Mouse (Mus musculus) hindbrain, embryonic 16.5 days (tissue): ENCODE results near the gene Syk. TPM values are rescaled to one million over a fixed set of nuclear protein-coding genes. Genes with fewer than 3 reads are reported as not detected.

Experiments
- ATAC-seq: fragments of 200-750 bp; cut with Nextera tagmentation; 2 replicates; pipeline ENCODE4 v1.8.0; 2017; ENCODE audit warnings: moderate TSS enrichment, moderate library complexity
- H3K27ac ChIP-seq: fragments of 300-500 bp; sonication (generic); 2 replicates; pipeline ENCODE4 v1.5.1; 2014; ENCODE audit warnings: low read depth, mild to moderate bottlenecking, control low read depth, low read length, moderate library complexity
- H3K27me3 ChIP-seq: fragments of 300-500 bp; sonication (generic); replicated peaks from 2 replicates; pipeline ENCODE4 v1.6.1; 2014; ENCODE audit warnings: low read length; ENCODE audit not compliant: control insufficient read depth, insufficient read depth
- H3K36me3 ChIP-seq: fragments of 300-500 bp; sonication (generic); 2 replicates; pipeline ENCODE4 v1.6.1; 2014; ENCODE audit warnings: mild to moderate bottlenecking, low read length, moderate library complexity, mixed read lengths; ENCODE audit not compliant: control insufficient read depth, insufficient read depth
- H3K4me1 ChIP-seq: fragments of 300-500 bp; sonication (generic); 2 replicates; pipeline ENCODE4 v1.6.1; 2014; ENCODE audit warnings: low read depth, low read length; ENCODE audit not compliant: control insufficient read depth, insufficient read depth
- H3K4me2 ChIP-seq: fragments of 300-500 bp; sonication (generic); 2 replicates; pipeline ENCODE4 v1.6.1; 2014; ENCODE audit warnings: mild to moderate bottlenecking, low read length, control low read depth, moderate library complexity
- H3K4me3 ChIP-seq: fragments of 300-500 bp; sonication (generic); 2 replicates; pipeline ENCODE4 v1.5.1; 2014; ENCODE audit warnings: mild to moderate bottlenecking, low read length, control low read depth, moderate library complexity
- H3K9ac ChIP-seq: fragments of 300-500 bp; sonication (generic); 2 replicates; pipeline ENCODE4 v1.6.1; 2014; ENCODE audit warnings: low read depth, mild to moderate bottlenecking, control low read depth, low read length, moderate library complexity
- H3K9me3 ChIP-seq: fragments of 300-500 bp; sonication (generic); 2 replicates; pipeline ENCODE4 v1.6.1; 2014; ENCODE audit warnings: mild to moderate bottlenecking, low read length, moderate library complexity; ENCODE audit not compliant: control insufficient read depth
- WGBS: fragments of 180-500 bp; shearing (Covaris S2); extraction: QIAGEN DNeasy Blood & Tissue Kit; methylation state at CpG from one replicate; pipeline ENCODE4 v1.1.7; 2014; 5-methylcytosine and 5-hydroxymethylcytosine counted together
- polyA plus RNA-seq: library from polyadenylated mRNA; unstranded; fragments of >200 nt; fragmentation: Nextera tagmentation; extraction: Ambion mirVana; gene quantifications from 2 replicates; pipeline ENCODE4 v1.2.1, GENCODE M21; 2015

Gene Syk
- polyA plus RNA-seq, 1 experiment from 2014 or later, result 1.1 TPM

GRCm38 (mm10) chr13:52673272-52673671, 90.3 kb downstream of the Syk start:
- no peak overlapping the region for H3K27ac ChIP-seq
- ATAC-seq, result no peak
- 86% methylated on average over 4 of the region's 4 CpGs for WGBS

GRCm38 (mm10) chr13:52673856-52674255, 90.9 kb downstream of the Syk start:
- Histone ChIP-seq H3K9ac (no peak overlapping the region), H3K4me1 (no peaks in the 10 kb centered on the region), H3K4me2 (no peak overlapping the region), H3K27me3 (no peaks in the 10 kb centered on the region), H3K36me3 (no peaks in the 10 kb centered on the region), H3K4me3 (no peak overlapping the region), H3K9me3 (no peaks in the 10 kb centered on the region), H3K27ac (no peak overlapping the region)
- no peak for ATAC-seq
- 76% methylated on average over 4 of the region's 4 CpGs for WGBS

More at GRCm38 (mm10) chr13:52673272-52673671, 90.3 kb downstream of the Syk start:
- Histone ChIP-seq H3K27me3 (no peaks in the 10 kb centered on the region), H3K9me3 (no peaks in the 10 kb centered on the region), H3K4me2 (no peak overlapping the region), H3K36me3 (no peaks in the 10 kb centered on the region), H3K4me1 (no peaks in the 10 kb centered on the region), H3K4me3 (no peak overlapping the region), H3K9ac (no peak overlapping the region)

- Histone ChIP-seq H3K4me3 (no peak overlapping the region), H3K36me3 (no peaks in the 10 kb centered on the region), H3K27ac (no peak overlapping the region), H3K9ac (no peak overlapping the region), H3K9me3 (no peaks in the 10 kb centered on the region), H3K27me3 (no peaks in the 10 kb centered on the region), H3K4me2 (no peak overlapping the region), H3K4me1 (peaks cover 3% of the 10 kb centered on the region)
- no peak for ATAC-seq
- WGBS, result 53% methylated on average over 12 of the region's 12 CpGs
These were observed 91.9 kb downstream of the Syk start for GRCm38 (mm10) chr13:52674839-52675238.

GRCm38 (mm10) chr13:52675526-52676294, 92.7 kb downstream of the Syk start:
- ATAC-seq, result no peak
- H3K27me3 ChIP-seq, result no peaks in the 10 kb centered on the region
- peaks cover 5% of the 10 kb centered on the region for H3K4me1 ChIP-seq
- no peak overlapping the region for H3K4me2 ChIP-seq
- no peak overlapping the region for H3K27ac ChIP-seq
- WGBS, result 73% methylated on average over 8 of the region's 8 CpGs
- H3K9me3 ChIP-seq, result no peaks in the 10 kb centered on the region
- no peak overlapping the region for H3K4me3 ChIP-seq
- H3K36me3 ChIP-seq, result no peaks in the 10 kb centered on the region
- no peak overlapping the region for H3K9ac ChIP-seq

GRCm38 (mm10) chr13:52676671-52677445, 93.9 kb downstream of the Syk start:
- Histone ChIP-seq H3K4me1 (peaks cover 5% of the 10 kb centered on the region), H3K27ac (no peak overlapping the region), H3K27me3 (no peaks in the 10 kb centered on the region), H3K4me3 (no peak overlapping the region), H3K4me2 (no peak overlapping the region), H3K36me3 (no peaks in the 10 kb centered on the region), H3K9ac (no peak overlapping the region), H3K9me3 (no peaks in the 10 kb centered on the region)
- no peak for ATAC-seq
- 79% methylated on average over 5 of the region's 5 CpGs for WGBS

GRCm38 (mm10) chr13:52679906-52680305, 96.9 kb downstream of the Syk start:
- no peak overlapping the region for H3K4me3 ChIP-seq
- ATAC-seq, result peak; percentile 96
- no peaks in the 10 kb centered on the region for H3K9me3 ChIP-seq
- no peak overlapping the region for H3K27ac ChIP-seq
- H3K9ac ChIP-seq, result no peak overlapping the region
- H3K27me3 ChIP-seq, result no peaks in the 10 kb centered on the region
- no peak overlapping the region for H3K4me2 ChIP-seq
- WGBS, result 24% methylated on average over 5 of the region's 5 CpGs
- H3K36me3 ChIP-seq, result no peaks in the 10 kb centered on the region
- H3K4me1 ChIP-seq, result peaks cover 5% of the 10 kb centered on the region

DNA sequence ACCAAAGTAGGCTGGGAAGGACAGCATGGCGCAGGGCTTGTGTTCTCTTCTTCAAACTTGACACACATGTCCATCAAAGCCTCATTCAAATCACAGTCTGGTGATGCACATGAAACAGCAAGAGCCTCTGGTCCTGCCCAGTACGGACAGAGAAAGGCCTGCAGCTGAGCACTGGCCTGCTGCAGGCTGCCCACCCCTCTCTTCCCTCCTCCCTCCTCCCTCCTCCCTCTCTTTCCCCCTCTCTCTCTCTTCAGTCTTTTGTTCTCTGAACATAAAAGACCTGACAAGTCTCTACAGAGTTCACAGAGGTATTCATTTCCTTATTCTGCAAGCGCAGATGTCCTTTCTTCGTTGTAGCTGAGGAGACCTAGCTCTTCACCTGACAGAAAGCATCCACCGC, 99.1 kb downstream of the Syk start:
- no peak for ATAC-seq
- WGBS, result 31% methylated on average over 5 of the region's 5 CpGs
- Histone ChIP-seq H3K27me3 (no peaks in the 10 kb centered on the region), H3K4me2 (no peak overlapping the region), H3K9ac (no peak overlapping the region), H3K9me3 (no peaks in the 10 kb centered on the region), H3K36me3 (no peaks in the 10 kb centered on the region), H3K27ac (no peak overlapping the region), H3K4me1 (peaks cover 5% of the 10 kb centered on the region), H3K4me3 (no peak overlapping the region)

- Histone ChIP-seq H3K4me1 (no peaks in the 10 kb centered on the region), H3K9me3 (no peaks in the 10 kb centered on the region), H3K27me3 (no peaks in the 10 kb centered on the region), H3K9ac (no peak overlapping the region), H3K27ac (no peak overlapping the region), H3K4me2 (no peak overlapping the region), H3K4me3 (no peak overlapping the region), H3K36me3 (no peaks in the 10 kb centered on the region)
- 93% methylated on average over 13 of the region's 13 CpGs for WGBS
- no peak for ATAC-seq
These were observed 107.5 kb downstream of the Syk start for GRCm38 (mm10) chr13:52690425-52690824.

DNA sequence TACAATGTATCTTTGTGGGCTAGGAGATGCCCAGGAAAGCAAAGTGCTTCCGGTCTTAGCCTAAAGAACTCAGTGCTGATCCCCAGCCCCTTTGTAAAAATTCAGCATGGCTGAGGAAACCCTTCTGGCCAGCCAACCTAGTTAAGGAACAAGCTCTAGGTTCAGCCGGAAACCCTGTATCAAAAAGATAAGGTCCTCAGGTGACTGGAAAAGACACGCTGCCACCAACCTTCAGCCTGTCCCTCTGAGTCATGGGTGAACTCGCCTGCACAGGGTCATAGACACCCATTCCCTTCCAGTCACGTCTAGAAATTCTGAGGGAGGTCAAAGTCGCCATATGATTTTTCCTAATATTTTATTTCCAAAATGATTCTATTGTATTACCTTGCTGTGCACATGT, 109.3 kb downstream of the Syk start:
- no peak overlapping the region for H3K4me2 ChIP-seq
- no peak overlapping the region for H3K9ac ChIP-seq
- no peak overlapping the region for H3K27ac ChIP-seq
- no peaks in the 10 kb centered on the region for H3K27me3 ChIP-seq
- no peak for ATAC-seq
- no peaks in the 10 kb centered on the region for H3K36me3 ChIP-seq
- no peaks in the 10 kb centered on the region for H3K4me1 ChIP-seq
- no peaks in the 10 kb centered on the region for H3K9me3 ChIP-seq
- WGBS, result 88% methylated on average over 6 of the region's 6 CpGs
- no peak overlapping the region for H3K4me3 ChIP-seq
